Mouse (Mus musculus) embryonic facial prominence, embryonic 14.5 days (tissue): ENCODE results near the gene Spaca9. TPM values are rescaled to one million over a fixed set of nuclear protein-coding genes. Genes with fewer than 3 reads are reported as not detected.

ENCODE experiments used
- ATAC-seq: fragments of 200-750 bp; cut with Nextera tagmentation; 2 replicates; pipeline ENCODE4 v1.8.0; 2017; ENCODE audit warnings: low read depth, moderate number of reproducible peaks, moderate TSS enrichment
- DNase-seq: peaks from one replicate; pipeline ENCODE4 v3.0.0-alpha.2; 2015; ENCODE audit warnings: low spot score
- H3K27ac ChIP-seq: fragments of 300-500 bp; sonication (generic); replicated peaks from 2 replicates; pipeline ENCODE4 v1.5.1; 2014; ENCODE audit warnings: low read depth, mild to moderate bottlenecking, low read length, moderate library complexity
- H3K27me3 ChIP-seq: fragments of 300-500 bp; sonication (generic); replicated peaks from 2 replicates; pipeline ENCODE4 v1.6.1; 2014; ENCODE audit warnings: low read length; ENCODE audit not compliant: control insufficient read depth, insufficient read depth
- H3K36me3 ChIP-seq: fragments of 300-500 bp; sonication (generic); 2 replicates; pipeline ENCODE4 v1.6.1; 2014; ENCODE audit warnings: low read length, mixed read lengths; ENCODE audit not compliant: control insufficient read depth, insufficient read depth
- H3K4me1 ChIP-seq: fragments of 300-500 bp; sonication (generic); 2 replicates; pipeline ENCODE4 v1.6.1; 2014; ENCODE audit warnings: antibody characterized with exemption, low read length; ENCODE audit not compliant: control insufficient read depth, insufficient read depth
- H3K4me2 ChIP-seq: fragments of 300-500 bp; sonication (generic); 2 replicates; pipeline ENCODE4 v1.6.1; 2014; ENCODE audit warnings: low read depth, mild to moderate bottlenecking, low read length, moderate library complexity, mixed read lengths
- H3K4me3 ChIP-seq: fragments of 300-500 bp; sonication (generic); 2 replicates; pipeline ENCODE4 v1.5.1; 2014; ENCODE audit warnings: low read depth, mild to moderate bottlenecking, low read length
- H3K9ac ChIP-seq: fragments of 300-500 bp; sonication (generic); 2 replicates; pipeline ENCODE4 v1.6.1; 2014; ENCODE audit warnings: low read depth, mild to moderate bottlenecking, low read length, moderate library complexity, mixed read lengths
- H3K9me3 ChIP-seq: fragments of 300-500 bp; sonication (generic); 2 replicates; pipeline ENCODE4 v1.6.1; 2016; ENCODE audit warnings: low read length; ENCODE audit not compliant: control insufficient read depth
- WGBS: fragments of 180-500 bp; shearing (Covaris S2); extraction: QIAGEN DNeasy Blood & Tissue Kit; methylation state at CpG from one replicate; pipeline ENCODE4 v1.1.7; 2014; 5-methylcytosine and 5-hydroxymethylcytosine counted together
- microRNA-seq: library from miRNA; unstranded; fragments of <30 nt; microRNA quantifications from one replicate; pipeline ENCODE4, GENCODE M21; 2016; ENCODE audit warnings: borderline number of aligned reads
- polyA plus RNA-seq: library from polyadenylated mRNA; unstranded; fragments of >200 nt; fragmentation: Nextera tagmentation; extraction: Ambion mirVana; gene quantifications from 2 replicates; pipeline ENCODE4 v1.2.1, GENCODE M21; 2014

Spaca9 gene
- polyA plus RNA-seq, 1 experiment from 2014 or later, result 4.4 TPM

- Histone ChIP-seq H3K4me3 (no peak overlapping the region), H3K9ac (no peak overlapping the region), H3K27ac (no peak overlapping the region), H3K4me2 (no peak overlapping the region), H3K27me3 (no peaks in the 10 kb centered on the region), H3K4me1 (no peaks in the 10 kb centered on the region), H3K9me3 (no peaks in the 10 kb centered on the region), H3K36me3 (peaks cover 35% of the 10 kb centered on the region; the same call in 1 of the 2 replicates)
- ATAC-seq (no peak), DNase-seq (no peak)
- 96% methylated on average over 7 of the region's 7 CpGs for WGBS
Measured at GRCm38 (mm10) chr2:28653351-28653750, 46.2 kb downstream of the Spaca9 start.

- 0 out of 2 replicates have a peak, but pooled peaks cover 10% of the 10 kb centered on the region for H3K36me3 ChIP-seq
- no peaks in the 10 kb centered on the region for H3K27me3 ChIP-seq
- no peak overlapping the region for H3K4me2 ChIP-seq
- H3K4me3 ChIP-seq, result no peak overlapping the region
- H3K9ac ChIP-seq, result no peak overlapping the region
- no peaks in the 10 kb centered on the region for H3K4me1 ChIP-seq
- H3K9me3 ChIP-seq, result no peaks in the 10 kb centered on the region
- no peak overlapping the region for H3K27ac ChIP-seq
- DNase-seq (no peak), ATAC-seq (no peak)
Measured at GRCm38 (mm10) chr2:28650526-28650925, 49.0 kb downstream of the Spaca9 start.

GRCm38 (mm10) chr2:28643081-28643480, 56.4 kb downstream of the Spaca9 start:
- no peak overlapping the region for H3K4me3 ChIP-seq
- WGBS, result 74% methylated on average over 3 of the region's 3 CpGs
- no peaks in the 10 kb centered on the region for H3K9me3 ChIP-seq
- no peaks in the 10 kb centered on the region for H3K36me3 ChIP-seq
- no peak overlapping the region for H3K4me2 ChIP-seq
- DNase-seq (no peak), ATAC-seq (no peak)
- H3K27me3 ChIP-seq, result no peaks in the 10 kb centered on the region
- H3K9ac ChIP-seq, result no peak overlapping the region
- no peak overlapping the region for H3K27ac ChIP-seq
- 0 out of 2 replicates have a peak, but pooled peaks cover 4% of the 10 kb centered on the region for H3K4me1 ChIP-seq

Small RNA genes lying within 50 kb of the gene (microRNA-seq; reads per million reads assigned to microRNA genes)
- 1.8 reads per million, percentile 5 among the genes with 10 or more reads in this experiment for gene Mir3088

Other genes with a start within 250 kb of the Spaca9 start
- 1.7 and 5.9 TPM in 2 replicates for gene 1700007K13Rik, start 233.4 kb downstream of the Spaca9 start, polyA plus RNA-seq
- 50.5 and 55.5 TPM in 2 replicates for gene Mrps2, start 231.7 kb downstream of the Spaca9 start, polyA plus RNA-seq
- 1.3 and 1.7 TPM in 2 replicates for gene Gbgt1, start 202.8 kb downstream of the Spaca9 start, polyA plus RNA-seq
- 2.7 TPM in 1 of 2 replicates, not detected in the other for gene Gm10134, start 193.6 kb downstream of the Spaca9 start, polyA plus RNA-seq
- gene Ralgds, start 186.6 kb downstream of the Spaca9 start, polyA plus RNA-seq, result 59.3 and 67.5 TPM in 2 replicates
- gene Cel, start 136.3 kb downstream of the Spaca9 start, polyA plus RNA-seq, result not detected in 2 replicates
- gene Gtf3c5, start 116.0 kb downstream of the Spaca9 start, polyA plus RNA-seq, result 23.7 and 27.9 TPM in 2 replicates
- 0.13 and 0.55 TPM in 2 replicates for gene Gfi1b, start 77.7 kb downstream of the Spaca9 start, polyA plus RNA-seq
- 15.3 and 16.0 TPM in 2 replicates for gene Tsc1, start 58.5 kb downstream of the Spaca9 start, polyA plus RNA-seq
- gene Ak8, start 437 bp upstream of the Spaca9 start, polyA plus RNA-seq, result 1.2 and 2.0 TPM in 2 replicates
- 20.5 and 20.6 TPM in 2 replicates for gene Gtf3c4, start 140.6 kb upstream of the Spaca9 start, polyA plus RNA-seq
- 12.7 and 13.3 TPM in 2 replicates for gene Ddx31, start 140.7 kb upstream of the Spaca9 start, polyA plus RNA-seq
- 0.11 TPM in 1 of 2 replicates, not detected in the other for gene Barhl1, start 216.9 kb upstream of the Spaca9 start, polyA plus RNA-seq